Mouse (Mus musculus): ENCODE data around the gene Zfp846. TPM values are rescaled to one million over a fixed set of nuclear protein-coding genes. Genes with fewer than 3 reads are reported as not detected.

Zfp846 gene
- 2.4 and 2.8 TPM in 2 replicates for polyA plus RNA-seq (2012; rRNA removed)

- Histone ChIP-seq H3K27ac (ENCODE audit: control insufficient read depth, insufficient read depth, low read depth, low read length) (peak within 1 kb of the TSS; percentile 78), H3K4me3 (ENCODE audit: control insufficient read depth, low read depth, low read length) (peak within 1 kb of the TSS; percentile 74), H3K27me3 (ENCODE audit: control insufficient read depth, insufficient read depth, low read length) (no peaks in the 10 kb centered on the region), H3K4me1 (ENCODE audit: control insufficient read depth, insufficient read depth, low read length) (peaks cover 4% of the 10 kb centered on the region), H3K36me3 (ENCODE audit: control insufficient read depth, insufficient read depth, low read length) (no peaks in the 10 kb centered on the region)
- TF ChIP-seq CTCF (IDR thresholded peaks at IDR 0.05; ENCODE audit: control insufficient read depth, insufficient read depth, insufficient replicate concordance, low read depth, low read length) (no peak), POLR2A (IDR thresholded peaks at IDR 0.05; ENCODE audit: control insufficient read depth, low read depth, low read length) (peak; percentile 59)
Measured at GRCm38 (mm10) chr9:20581175-20581634, at the start of gene Zfp846. Zfp846 (plus strand) TSS chr9:20581291.

- Histone ChIP-seq H3K27me3 (ENCODE audit: control insufficient read depth, insufficient read depth, low read length) (no peaks in the 10 kb centered on the region), H3K36me3 (ENCODE audit: control insufficient read depth, insufficient read depth, low read length) (no peaks in the 10 kb centered on the region), H3K4me1 (ENCODE audit: control insufficient read depth, insufficient read depth, low read length) (no peaks in the 10 kb centered on the region), H3K27ac (ENCODE audit: control insufficient read depth, insufficient read depth, low read depth, low read length) (no peak overlapping the region), H3K4me3 (ENCODE audit: control insufficient read depth, low read depth, low read length) (no peak overlapping the region)
- TF ChIP-seq CTCF (IDR thresholded peaks at IDR 0.05; ENCODE audit: control insufficient read depth, insufficient read depth, insufficient replicate concordance, low read depth, low read length): no peak
- TF ChIP-seq POLR2A (IDR thresholded peaks at IDR 0.05; ENCODE audit: control insufficient read depth, low read depth, low read length): no peak
Measured at GRCm38 (mm10) chr9:20534326-20534926, 46.7 kb upstream of the Zfp846 start.

GRCm38 (mm10) chr9:20536598-20536997, 44.5 kb upstream of the Zfp846 start:
- Histone ChIP-seq H3K36me3 (ENCODE audit: control insufficient read depth, insufficient read depth, low read length) (no peaks in the 10 kb centered on the region), H3K27ac (ENCODE audit: control insufficient read depth, insufficient read depth, low read depth, low read length) (no peak overlapping the region), H3K27me3 (ENCODE audit: control insufficient read depth, insufficient read depth, low read length) (no peaks in the 10 kb centered on the region), H3K4me3 (ENCODE audit: control insufficient read depth, low read depth, low read length) (no peak overlapping the region), H3K4me1 (ENCODE audit: control insufficient read depth, insufficient read depth, low read length) (no peaks in the 10 kb centered on the region)
- no peak for TF ChIP-seq CTCF (IDR thresholded peaks at IDR 0.05; ENCODE audit: control insufficient read depth, insufficient read depth, insufficient replicate concordance, low read depth, low read length)
- no peak for TF ChIP-seq POLR2A (IDR thresholded peaks at IDR 0.05; ENCODE audit: control insufficient read depth, low read depth, low read length)

- TF ChIP-seq CTCF (IDR thresholded peaks at IDR 0.05; ENCODE audit: control insufficient read depth, insufficient read depth, insufficient replicate concordance, low read depth, low read length) (no peak), POLR2A (IDR thresholded peaks at IDR 0.05; ENCODE audit: control insufficient read depth, low read depth, low read length) (no peak)
- Histone ChIP-seq H3K4me3 (ENCODE audit: control insufficient read depth, low read depth, low read length) (peak overlapping the region; percentile 95), H3K36me3 (ENCODE audit: control insufficient read depth, insufficient read depth, low read length) (no peaks in the 10 kb centered on the region), H3K27me3 (ENCODE audit: control insufficient read depth, insufficient read depth, low read length) (no peaks in the 10 kb centered on the region), H3K27ac (ENCODE audit: control insufficient read depth, insufficient read depth, low read depth, low read length) (peak overlapping the region; percentile 75; the same call in 1 of the 2 replicates), H3K4me1 (ENCODE audit: control insufficient read depth, insufficient read depth, low read length) (peaks cover 5% of the 10 kb centered on the region)
Measured at GRCm38 (mm10) chr9:20543496-20543895, 37.6 kb upstream of the Zfp846 start.

- H3K36me3 ChIP-seq (ENCODE audit: control insufficient read depth, insufficient read depth, low read length): no peaks in the 10 kb centered on the region
- H3K4me1 ChIP-seq (ENCODE audit: control insufficient read depth, insufficient read depth, low read length): peaks cover 5% of the 10 kb centered on the region
- peak overlapping the region; percentile 95 for H3K4me3 ChIP-seq (ENCODE audit: control insufficient read depth, low read depth, low read length)
- H3K27ac ChIP-seq (ENCODE audit: control insufficient read depth, insufficient read depth, low read depth, low read length): peak overlapping the region; percentile 94
- H3K27me3 ChIP-seq (ENCODE audit: control insufficient read depth, insufficient read depth, low read length): no peaks in the 10 kb centered on the region
- TF ChIP-seq CTCF (IDR thresholded peaks at IDR 0.05; ENCODE audit: control insufficient read depth, insufficient read depth, insufficient replicate concordance, low read depth, low read length) (no peak), POLR2A (IDR thresholded peaks at IDR 0.05; ENCODE audit: control insufficient read depth, low read depth, low read length) (peak; percentile 87)
Measured at GRCm38 (mm10) chr9:20544070-20544821, 36.8 kb upstream of the Zfp846 start.

- Histone ChIP-seq H3K27ac (ENCODE audit: control insufficient read depth, insufficient read depth, low read depth, low read length) (peak overlapping the region; percentile 94), H3K4me1 (ENCODE audit: control insufficient read depth, insufficient read depth, low read length) (peaks cover 5% of the 10 kb centered on the region), H3K36me3 (ENCODE audit: control insufficient read depth, insufficient read depth, low read length) (no peaks in the 10 kb centered on the region), H3K27me3 (ENCODE audit: control insufficient read depth, insufficient read depth, low read length) (no peaks in the 10 kb centered on the region), H3K4me3 (ENCODE audit: control insufficient read depth, low read depth, low read length) (peak overlapping the region; percentile 95)
- TF ChIP-seq POLR2A (IDR thresholded peaks at IDR 0.05; ENCODE audit: control insufficient read depth, low read depth, low read length): no peak
- peak; percentile 16; the same call in 1 of the 2 replicates for TF ChIP-seq CTCF (IDR thresholded peaks at IDR 0.05; ENCODE audit: control insufficient read depth, insufficient read depth, insufficient replicate concordance, low read depth, low read length)
Measured at GRCm38 (mm10) chr9:20545151-20545550, 35.9 kb upstream of the Zfp846 start.

- TF ChIP-seq POLR2A (IDR thresholded peaks at IDR 0.05; ENCODE audit: control insufficient read depth, low read depth, low read length): no peak
- no peak for TF ChIP-seq CTCF (IDR thresholded peaks at IDR 0.05; ENCODE audit: control insufficient read depth, insufficient read depth, insufficient replicate concordance, low read depth, low read length)
- Histone ChIP-seq H3K27ac (ENCODE audit: control insufficient read depth, insufficient read depth, low read depth, low read length) (no peak overlapping the region), H3K36me3 (ENCODE audit: control insufficient read depth, insufficient read depth, low read length) (no peaks in the 10 kb centered on the region), H3K4me3 (ENCODE audit: control insufficient read depth, low read depth, low read length) (no peak overlapping the region), H3K4me1 (ENCODE audit: control insufficient read depth, insufficient read depth, low read length) (no peaks in the 10 kb centered on the region), H3K27me3 (ENCODE audit: control insufficient read depth, insufficient read depth, low read length) (no peaks in the 10 kb centered on the region)
Measured at GRCm38 (mm10) chr9:20551781-20552275, 29.3 kb upstream of the Zfp846 start.
